ENCODE assay signal across 8 mouse cellular contexts in genomic region chr16:31506665-31507456, GRCm38 (mm10).
DNase-seq lines count a peak whose midpoint lies in the region; ATAC-seq lines count a peak whose summit lies in the region.

No protein-coding gene starts in this region.

- peak overlapping the region; percentile 6; the same call in 1 of the 2 replicates for H3K4me2 ChIP-seq in hindbrain, embryonic 13.5 days
- H3K4me2 ChIP-seq in hindbrain, embryonic 16.5 days (ENCODE audit: low read length) = no peak overlapping the region
- H3K4me2 ChIP-seq in heart, embryonic 15.5 days = peak overlapping the region; percentile 20; the same call in 1 of the 2 replicates
- peak overlapping the region; percentile 48 for H3K4me2 ChIP-seq in liver, embryonic 15.5 days

- H3K27ac ChIP-seq in hindbrain, embryonic 13.5 days = no peak overlapping the region
- H3K27ac ChIP-seq in hindbrain, embryonic 16.5 days (ENCODE audit: low read depth, low read length) = no peak overlapping the region
- H3K27ac ChIP-seq in heart, embryonic 15.5 days = no peak overlapping the region
- no peak overlapping the region for H3K27ac ChIP-seq in liver, embryonic 15.5 days (replicated peaks)

- 0 out of 2 replicates have a peak, but pooled peaks have one; percentile 15 for ATAC-seq in hindbrain, embryonic 13.5 days (ENCODE audit: low FRiP score)
- no peak for ATAC-seq in hindbrain, embryonic 16.5 days
- ATAC-seq in heart, embryonic 15.5 days (replicated peaks; ENCODE audit: insufficient number of reproducible peaks, insufficient read depth, low FRiP score, low read depth) = no peak
- ATAC-seq in liver, embryonic 15.5 days (ENCODE audit: insufficient read depth) = peak; percentile 11; the same call in 1 of the 2 replicates

- H3K9ac ChIP-seq in hindbrain, embryonic 13.5 days = no peak overlapping the region
- H3K9ac ChIP-seq in hindbrain, embryonic 16.5 days (ENCODE audit: low read depth, low read length) = no peak overlapping the region
- H3K9ac ChIP-seq in heart, embryonic 15.5 days = no peak overlapping the region
- H3K9ac ChIP-seq in liver, embryonic 15.5 days = no peak overlapping the region

- peak; percentile 41 to 59 for DNase-seq in adrenal gland, adult 18-20 months (ENCODE audit: low spot score in 2 of 2)
- no peak for DNase-seq in spleen, postnatal 36 days (ENCODE audit: low spot score in 2 of 2)
- DNase-seq in frontal cortex, adult 2 months (ENCODE audit: extremely low spot score in 1 of 2, low spot score in 1 of 2) = no peak
- no peak for DNase-seq in T-cell, adult 2 months (ENCODE audit: low spot score)

- H3K27me3 ChIP-seq in hindbrain, embryonic 13.5 days = 0 out of 2 replicates have a peak, but pooled peaks cover 9% of the 10 kb centered on the region
- no peaks in the 10 kb centered on the region for H3K27me3 ChIP-seq in hindbrain, embryonic 16.5 days (replicated peaks; ENCODE audit: control insufficient read depth, insufficient read depth, low read length)
- no peaks in the 10 kb centered on the region for H3K27me3 ChIP-seq in heart, embryonic 15.5 days
- peaks cover 3% of the 10 kb centered on the region; the same call in 1 of the 2 replicates for H3K27me3 ChIP-seq in liver, embryonic 15.5 days

- WGBS in hindbrain, embryonic 13.5 days = 48% methylated on average over 10 of the region's 10 CpGs
- WGBS in hindbrain, embryonic 16.5 days = 47% methylated on average over 10 of the region's 10 CpGs
- WGBS in heart, embryonic 15.5 days = 43% methylated on average over 10 of the region's 10 CpGs
- WGBS in liver, embryonic 15.5 days (ENCODE audit: insufficient replicate concordance) = 26% methylated on average over 10 of the region's 10 CpGs

- no peaks in the 10 kb centered on the region for H3K9me3 ChIP-seq in hindbrain, embryonic 13.5 days
- H3K9me3 ChIP-seq in hindbrain, embryonic 16.5 days (ENCODE audit: control insufficient read depth, low read length) = no peaks in the 10 kb centered on the region
- no peaks in the 10 kb centered on the region for H3K9me3 ChIP-seq in heart, embryonic 15.5 days (replicated peaks)
- no peaks in the 10 kb centered on the region for H3K9me3 ChIP-seq in liver, embryonic 15.5 days (replicated peaks)

- H3K4me1 ChIP-seq in hindbrain, embryonic 13.5 days (replicated peaks) = peaks cover 40% of the 10 kb centered on the region
- H3K4me1 ChIP-seq in hindbrain, embryonic 16.5 days (ENCODE audit: control insufficient read depth, insufficient read depth, low read depth, low read length) = peaks cover 13% of the 10 kb centered on the region
- H3K4me1 ChIP-seq in heart, embryonic 15.5 days (replicated peaks) = peaks cover 27% of the 10 kb centered on the region
- H3K4me1 ChIP-seq in liver, embryonic 15.5 days (replicated peaks) = peaks cover 33% of the 10 kb centered on the region

- no peaks in the 10 kb centered on the region for H3K36me3 ChIP-seq in hindbrain, embryonic 13.5 days
- no peaks in the 10 kb centered on the region for H3K36me3 ChIP-seq in hindbrain, embryonic 16.5 days (ENCODE audit: control insufficient read depth, insufficient read depth, low read length)
- no peaks in the 10 kb centered on the region for H3K36me3 ChIP-seq in heart, embryonic 15.5 days
- H3K36me3 ChIP-seq in liver, embryonic 15.5 days (replicated peaks) = no peaks in the 10 kb centered on the region

- no peak overlapping the region for H3K4me3 ChIP-seq in hindbrain, embryonic 13.5 days
- no peak overlapping the region for H3K4me3 ChIP-seq in hindbrain, embryonic 16.5 days (ENCODE audit: low read length)
- H3K4me3 ChIP-seq in heart, embryonic 15.5 days = no peak overlapping the region
- no peak overlapping the region; the same call in 1 of the 2 replicates for H3K4me3 ChIP-seq in liver, embryonic 15.5 days (replicated peaks)

Comparison
In these comparisons a context has a peak if more than half of its experiments do, and no peak if none do; other contexts are left out.
1. ATAC-seq: peak in hindbrain, embryonic 13.5 days (single experiment) and liver, embryonic 15.5 days (single experiment); none in hindbrain, embryonic 16.5 days (single experiment) and heart, embryonic 15.5 days (single experiment).
2. DNase-seq: peak in adrenal gland, adult 18-20 months (2 of 2); none in spleen, postnatal 36 days (0 of 2), frontal cortex, adult 2 months (0 of 2) and T-cell, adult 2 months (single experiment).